Mouse (Mus musculus) forebrain, embryonic 14.5 days (tissue): ENCODE results near the gene Trim33. TPM values are rescaled to one million over a fixed set of nuclear protein-coding genes. Genes with fewer than 3 reads are reported as not detected.

Source experiments
- ATAC-seq: fragments of 200-750 bp; cut with Nextera tagmentation; 2 replicates; pipeline ENCODE4 v1.8.0; 2017; ENCODE audit warnings: mild to moderate bottlenecking, moderate library complexity
- DNase-seq: peaks from one replicate; pipeline ENCODE4 v3.0.0-alpha.2; 2015; ENCODE audit warnings: low spot score
- H3K27ac ChIP-seq: fragments of 300-500 bp; sonication (generic); 2 replicates; pipeline ENCODE4 v1.5.1; 2014; ENCODE audit warnings: low read depth, mild to moderate bottlenecking, control low read depth, low read length, moderate library complexity
- H3K27me3 ChIP-seq: fragments of 300-500 bp; sonication (generic); replicated peaks from 2 replicates; pipeline ENCODE4 v1.6.1; 2014; ENCODE audit warnings: low read length, control low read depth, mixed read lengths; ENCODE audit not compliant: control insufficient read depth, insufficient read depth
- H3K36me3 ChIP-seq: fragments of 300-500 bp; sonication (generic); 2 replicates; pipeline ENCODE4 v1.6.1; 2014; ENCODE audit warnings: low read length, control low read depth; ENCODE audit not compliant: control insufficient read depth, insufficient read depth
- H3K4me1 ChIP-seq: fragments of 300-500 bp; sonication (generic); 2 replicates; pipeline ENCODE4 v1.6.1; 2014; ENCODE audit warnings: antibody characterized with exemption, low read length, control low read depth; ENCODE audit not compliant: control insufficient read depth, insufficient read depth
- H3K4me2 ChIP-seq: fragments of 300-500 bp; sonication (generic); 2 replicates; pipeline ENCODE4 v1.6.1; 2014; ENCODE audit warnings: mild to moderate bottlenecking, control low read depth, low read length
- H3K4me3 ChIP-seq: fragments of 300-500 bp; sonication (generic); 2 replicates; pipeline ENCODE4 v1.5.1; 2014; ENCODE audit warnings: low read depth, low read length, control low read depth
- H3K9ac ChIP-seq: fragments of 300-500 bp; sonication (generic); 2 replicates; pipeline ENCODE4 v1.6.1; 2014; ENCODE audit warnings: mild to moderate bottlenecking, low read length, control low read depth, moderate library complexity
- H3K9me3 ChIP-seq: fragments of 300-500 bp; sonication (generic); replicated peaks from 2 replicates; pipeline ENCODE4 v1.6.1; 2016; ENCODE audit warnings: low read length, control low read depth, mixed read lengths; ENCODE audit not compliant: control insufficient read depth
- WGBS: fragments of 180-500 bp; shearing (Covaris S2); extraction: QIAGEN DNeasy Blood & Tissue Kit; methylation state at CpG from one replicate; pipeline ENCODE4 v1.1.7; 2014; 5-methylcytosine and 5-hydroxymethylcytosine counted together
- polyA plus RNA-seq: library from polyadenylated mRNA; unstranded; fragments of >200 nt; fragmentation: Nextera tagmentation; extraction: Ambion mirVana; gene quantifications from 2 replicates; pipeline ENCODE4 v1.2.1, GENCODE M21; 2014

Trim33 gene
- polyA plus RNA-seq, 1 experiment from 2014 or later = 20.1 TPM

- Histone ChIP-seq H3K36me3 (no peaks in the 10 kb centered on the region), H3K4me2 (no peak overlapping the region), H3K4me3 (no peak overlapping the region), H3K27me3 (no peaks in the 10 kb centered on the region), H3K4me1 (peaks cover 8% of the 10 kb centered on the region), H3K9me3 (no peaks in the 10 kb centered on the region), H3K27ac (peak overlapping the region; percentile 39; the same call in 1 of the 2 replicates), H3K9ac (no peak overlapping the region)
- 44% methylated on average over 10 of the region's 10 CpGs for WGBS
- DNase-seq = peak; percentile 44
- ATAC-seq = peak; percentile 45
These were observed 123.1 kb downstream of the Trim33 start for GRCm38 (mm10) chr3:103402212-103402611.

- H3K36me3 ChIP-seq = no peaks in the 10 kb centered on the region
- H3K4me3 ChIP-seq = no peak overlapping the region
- no peak overlapping the region for H3K9ac ChIP-seq
- no peaks in the 10 kb centered on the region for H3K27me3 ChIP-seq
- ATAC-seq (no peak), DNase-seq (no peak)
- no peaks in the 10 kb centered on the region for H3K9me3 ChIP-seq
- WGBS = 88% methylated on average over 2 of the region's 2 CpGs
- H3K4me2 ChIP-seq = no peak overlapping the region
- H3K4me1 ChIP-seq = peaks cover 8% of the 10 kb centered on the region
- no peak overlapping the region for H3K27ac ChIP-seq
These were observed 126.0 kb downstream of the Trim33 start for GRCm38 (mm10) chr3:103405135-103405534.

- no peak overlapping the region for H3K4me2 ChIP-seq
- H3K9ac ChIP-seq = no peak overlapping the region
- no peaks in the 10 kb centered on the region for H3K36me3 ChIP-seq
- no peak overlapping the region for H3K27ac ChIP-seq
- WGBS = 87% methylated on average over 11 of the region's 11 CpGs
- no peak overlapping the region for H3K4me3 ChIP-seq
- no peak for ATAC-seq
- H3K9me3 ChIP-seq = no peaks in the 10 kb centered on the region
- H3K4me1 ChIP-seq = peaks cover 8% of the 10 kb centered on the region
- DNase-seq = no peak
- no peaks in the 10 kb centered on the region for H3K27me3 ChIP-seq
These were observed 127.0 kb downstream of the Trim33 start for GRCm38 (mm10) chr3:103405871-103406765.

Other genes starting within 250 kb of the Trim33 start
- gene Nras, start 221.0 kb upstream of the Trim33 start, polyA plus RNA-seq = 108 and 120 TPM in 2 replicates
- gene Ampd1, start 205.3 kb upstream of the Trim33 start, polyA plus RNA-seq = not detected in 2 replicates
- 0.66 and 0.88 TPM in 2 replicates for gene Dennd2c, start 176.7 kb upstream of the Trim33 start, polyA plus RNA-seq
- gene Bcas2, start 107.6 kb upstream of the Trim33 start, polyA plus RNA-seq = 196 and 221 TPM in 2 replicates